Mouse (Mus musculus): ENCODE measurements at regions not wholly inside any gene's neighbourhood (a gene's known extent, or its start where the extent isn't known, plus 50 kb on each side); places are given as distances from the start of the nearest gene placed in this dataset.

DNA sequence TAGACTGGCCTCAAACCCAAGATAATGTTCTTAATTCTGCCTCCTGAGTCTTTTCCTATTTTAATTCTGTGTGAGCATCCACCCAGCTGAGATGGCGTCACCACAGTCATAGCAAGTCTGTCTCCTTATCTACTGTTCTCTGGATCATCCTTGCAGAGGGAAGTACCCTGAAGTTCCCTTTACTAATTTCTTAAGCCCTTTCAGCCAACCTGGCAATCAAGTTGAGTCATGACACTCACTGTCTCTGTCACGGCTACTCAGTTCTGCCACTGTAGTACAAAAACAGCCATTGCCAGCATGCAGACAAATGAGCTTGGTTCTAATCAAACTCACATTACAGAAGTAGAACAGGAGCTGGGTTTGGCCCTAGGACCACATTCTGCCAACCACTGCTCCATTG is 227.5 kb downstream of the Zfp36l1 start:
- H3K27me3 ChIP-seq (ENCODE audit: control insufficient read depth, insufficient read depth, insufficient read length) = no peaks in the 10 kb centered on the region
- H3K4me3 ChIP-seq (ENCODE audit: insufficient read depth, poor library complexity, severe bottlenecking) = no peak overlapping the region
- H3K36me3 ChIP-seq (ENCODE audit: control insufficient read depth, insufficient read depth) = no peaks in the 10 kb centered on the region
- H3K79me2 ChIP-seq (ENCODE audit: control insufficient read depth, insufficient read depth) = no peaks in the 10 kb centered on the region
- no peak for TF ChIP-seq FOSL1 (IDR thresholded peaks at IDR 0.05; ENCODE audit: insufficient read depth, low read length, poor library complexity, severe bottlenecking)
- no peak for TF ChIP-seq CTCF (IDR thresholded peaks at IDR 0.05; ENCODE audit: control insufficient read depth, insufficient read depth, insufficient read length)
- no peak for TF ChIP-seq MYOG (IDR thresholded peaks at IDR 0.05; ENCODE audit: control insufficient read depth, extremely low read depth, insufficient read length)
- no peak for TF ChIP-seq MYOD1 (IDR thresholded peaks at IDR 0.05; ENCODE audit: control insufficient read depth, insufficient read length, low read depth)
- TF ChIP-seq USF1 (IDR thresholded peaks at IDR 0.05; ENCODE audit: low read depth) = no peak
- no peaks in the 10 kb centered on the region for H3K79me3 ChIP-seq (ENCODE audit: low read depth)
- no peak overlapping the region for H3ac ChIP-seq (ENCODE audit: control insufficient read depth, insufficient read length, low read depth)

DNA sequence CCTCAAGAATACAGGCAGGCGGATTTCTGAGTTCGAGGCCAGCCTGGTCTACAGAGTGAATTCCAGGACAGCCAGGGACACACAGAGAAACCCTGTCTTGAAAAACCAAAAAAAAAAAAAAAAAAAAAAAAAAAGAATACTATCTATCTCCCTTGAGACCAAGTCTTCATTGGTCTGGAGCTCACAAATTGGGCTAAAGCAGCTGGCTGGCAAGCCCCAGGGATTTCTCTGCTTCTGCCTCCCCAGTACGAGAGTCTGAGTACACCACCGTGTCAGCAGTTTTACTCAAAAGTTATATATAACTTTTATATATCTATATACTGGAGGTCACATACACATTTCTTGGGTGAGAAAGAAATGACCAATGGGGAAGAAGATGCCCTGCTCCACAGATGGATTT is 229.2 kb downstream of the Zfp36l1 start:
- H3K79me3 ChIP-seq (ENCODE audit: low read depth) = no peaks in the 10 kb centered on the region
- H3K27me3 ChIP-seq (ENCODE audit: control insufficient read depth, insufficient read depth, insufficient read length) = no peaks in the 10 kb centered on the region
- no peak for TF ChIP-seq MAX (IDR thresholded peaks at IDR 0.05)
- TF ChIP-seq USF1 (IDR thresholded peaks at IDR 0.05; ENCODE audit: low read depth) = no peak
- TF ChIP-seq FOSL1 (IDR thresholded peaks at IDR 0.05; ENCODE audit: insufficient read depth, low read length, poor library complexity, severe bottlenecking) = no peak
- no peak for TF ChIP-seq CTCF (IDR thresholded peaks at IDR 0.05; ENCODE audit: control insufficient read depth, insufficient read depth, insufficient read length)
- no peak for TF ChIP-seq CEBPB (IDR thresholded peaks at IDR 0.05; ENCODE audit: low read depth)
- TF ChIP-seq MYOG (IDR thresholded peaks at IDR 0.05; ENCODE audit: control insufficient read depth, extremely low read depth, insufficient read length) = no peak
- no peak for TF ChIP-seq MYOD1 (IDR thresholded peaks at IDR 0.05; ENCODE audit: control insufficient read depth, insufficient read length, low read depth)
- no peak overlapping the region for H3K4me3 ChIP-seq (ENCODE audit: insufficient read depth, poor library complexity, severe bottlenecking)
- H3K36me3 ChIP-seq (ENCODE audit: control insufficient read depth, insufficient read depth) = no peaks in the 10 kb centered on the region
- no peak overlapping the region for H3ac ChIP-seq (ENCODE audit: control insufficient read depth, insufficient read length, low read depth)
- H3K79me2 ChIP-seq (ENCODE audit: control insufficient read depth, insufficient read depth) = no peaks in the 10 kb centered on the region

DNA sequence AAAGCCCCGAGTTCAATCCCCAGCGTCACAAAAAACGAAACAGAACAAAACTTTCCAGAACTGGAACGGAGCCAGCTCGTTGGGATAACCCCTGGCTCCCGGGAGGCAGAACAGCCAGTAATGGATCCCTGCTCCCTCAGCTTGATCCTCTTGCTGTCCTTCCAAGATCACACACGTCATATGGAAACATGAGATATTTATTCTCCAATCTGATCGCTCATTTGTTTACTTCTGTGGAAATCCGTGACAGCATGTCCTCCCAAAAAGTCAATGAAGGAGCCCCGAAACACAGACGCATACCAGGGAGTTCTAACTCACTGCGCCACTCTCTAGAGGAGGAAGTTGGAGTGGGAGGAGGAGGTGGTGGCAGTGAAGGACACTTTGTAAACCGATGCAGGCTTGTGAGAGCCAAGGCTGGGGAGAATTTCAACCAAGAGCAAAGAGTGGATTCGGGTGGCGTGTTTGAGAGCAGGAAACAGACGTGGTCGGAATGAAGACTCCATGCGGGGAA is 232.0 kb downstream of the Zfp36l1 start:
- H3K4me3 ChIP-seq (ENCODE audit: insufficient read depth, poor library complexity, severe bottlenecking) = no peak overlapping the region
- no peak overlapping the region for H3ac ChIP-seq (ENCODE audit: control insufficient read depth, insufficient read length, low read depth)
- TF ChIP-seq USF1 (IDR thresholded peaks at IDR 0.05; ENCODE audit: low read depth) (no peak), MAX (IDR thresholded peaks at IDR 0.05) (no peak), CEBPB (IDR thresholded peaks at IDR 0.05; ENCODE audit: low read depth) (no peak), MYOG (IDR thresholded peaks at IDR 0.05; ENCODE audit: control insufficient read depth, extremely low read depth, insufficient read length) (no peak), MYOD1 (IDR thresholded peaks at IDR 0.05; ENCODE audit: control insufficient read depth, insufficient read length, low read depth) (no peak), FOSL1 (IDR thresholded peaks at IDR 0.05; ENCODE audit: insufficient read depth, low read length, poor library complexity, severe bottlenecking) (no peak), CTCF (IDR thresholded peaks at IDR 0.05; ENCODE audit: control insufficient read depth, insufficient read depth, insufficient read length) (no peak)

DNA sequence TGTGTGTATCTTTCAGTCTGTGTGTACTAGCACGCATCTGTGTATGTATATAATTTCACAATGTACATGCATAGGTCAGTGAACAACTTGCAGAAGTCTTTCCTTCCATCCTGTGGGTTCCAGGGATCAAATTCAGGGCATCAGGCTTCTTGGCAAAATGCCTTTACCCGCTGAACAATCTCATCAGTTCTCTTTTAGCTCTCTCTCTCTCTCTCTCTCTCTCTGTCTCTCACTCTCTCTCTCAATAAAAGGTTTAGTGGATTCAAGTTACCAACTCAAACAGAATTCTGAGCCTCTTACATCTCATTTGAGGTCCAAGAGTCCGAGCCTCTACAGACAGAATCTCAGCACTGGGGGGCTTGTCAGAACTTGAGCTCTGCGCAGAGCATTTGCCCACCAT is 232.5 kb downstream of the Zfp36l1 start:
- Histone ChIP-seq H3K79me3 (ENCODE audit: low read depth) (no peaks in the 10 kb centered on the region), H3K79me2 (ENCODE audit: control insufficient read depth, insufficient read depth) (no peaks in the 10 kb centered on the region), H3ac (ENCODE audit: control insufficient read depth, insufficient read length, low read depth) (no peak overlapping the region), H3K36me3 (ENCODE audit: control insufficient read depth, insufficient read depth) (no peaks in the 10 kb centered on the region), H3K4me3 (ENCODE audit: insufficient read depth, poor library complexity, severe bottlenecking) (no peak overlapping the region), H3K27me3 (ENCODE audit: control insufficient read depth, insufficient read depth, insufficient read length) (no peaks in the 10 kb centered on the region)
- TF ChIP-seq CTCF (IDR thresholded peaks at IDR 0.05; ENCODE audit: control insufficient read depth, insufficient read depth, insufficient read length) (no peak), USF1 (IDR thresholded peaks at IDR 0.05; ENCODE audit: low read depth) (no peak), MYOD1 (IDR thresholded peaks at IDR 0.05; ENCODE audit: control insufficient read depth, insufficient read length, low read depth) (no peak), FOSL1 (IDR thresholded peaks at IDR 0.05; ENCODE audit: insufficient read depth, low read length, poor library complexity, severe bottlenecking) (no peak), MYOG (IDR thresholded peaks at IDR 0.05; ENCODE audit: control insufficient read depth, extremely low read depth, insufficient read length) (no peak), CEBPB (IDR thresholded peaks at IDR 0.05; ENCODE audit: low read depth) (no peak), MAX (IDR thresholded peaks at IDR 0.05) (no peak)

More for the DNA sequence above, 232.0 kb downstream of the Zfp36l1 start:
- Histone ChIP-seq H3K79me3 (ENCODE audit: low read depth) (no peaks in the 10 kb centered on the region), H3K79me2 (ENCODE audit: control insufficient read depth, insufficient read depth) (no peaks in the 10 kb centered on the region), H3K36me3 (ENCODE audit: control insufficient read depth, insufficient read depth) (no peaks in the 10 kb centered on the region), H3K27me3 (ENCODE audit: control insufficient read depth, insufficient read depth, insufficient read length) (no peaks in the 10 kb centered on the region)

DNA sequence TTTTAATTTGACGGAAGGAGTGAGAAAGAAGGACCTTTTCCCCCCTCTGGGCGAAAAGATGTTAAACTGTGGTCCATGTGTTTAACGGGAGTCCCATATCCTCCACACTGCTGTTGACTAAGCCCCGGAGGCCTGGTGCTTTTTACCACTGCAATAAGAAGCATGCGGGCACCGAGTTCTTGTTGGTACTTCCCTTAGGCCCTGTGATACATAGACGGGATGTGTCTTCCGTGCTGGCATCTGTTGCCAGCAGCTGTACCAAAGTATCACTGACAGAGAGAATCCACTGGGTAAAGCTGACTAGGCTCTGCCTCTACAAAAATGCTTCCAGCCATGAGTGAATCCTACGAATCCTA is 232.9 kb downstream of the Zfp36l1 start:
- Histone ChIP-seq H3K27me3 (ENCODE audit: control insufficient read depth, insufficient read depth, insufficient read length) (no peaks in the 10 kb centered on the region), H3K4me3 (ENCODE audit: insufficient read depth, poor library complexity, severe bottlenecking) (no peak overlapping the region), H3K36me3 (ENCODE audit: control insufficient read depth, insufficient read depth) (no peaks in the 10 kb centered on the region), H3K79me2 (ENCODE audit: control insufficient read depth, insufficient read depth) (no peaks in the 10 kb centered on the region), H3ac (ENCODE audit: control insufficient read depth, insufficient read length, low read depth) (no peak overlapping the region), H3K79me3 (ENCODE audit: low read depth) (no peaks in the 10 kb centered on the region)
- TF ChIP-seq USF1 (IDR thresholded peaks at IDR 0.05; ENCODE audit: low read depth) = no peak
- TF ChIP-seq CTCF (IDR thresholded peaks at IDR 0.05; ENCODE audit: control insufficient read depth, insufficient read depth, insufficient read length) = no peak
- no peak for TF ChIP-seq MYOD1 (IDR thresholded peaks at IDR 0.05; ENCODE audit: control insufficient read depth, insufficient read length, low read depth)
- no peak for TF ChIP-seq CEBPB (IDR thresholded peaks at IDR 0.05; ENCODE audit: low read depth)
- TF ChIP-seq MYOG (IDR thresholded peaks at IDR 0.05; ENCODE audit: control insufficient read depth, extremely low read depth, insufficient read length) = no peak
- TF ChIP-seq MAX (IDR thresholded peaks at IDR 0.05) = no peak

Measured in C2C12 (cell line).